Mouse (Mus musculus): Measurements from ENCODE around the gene Trim27.

Gene Trim27

DNA sequence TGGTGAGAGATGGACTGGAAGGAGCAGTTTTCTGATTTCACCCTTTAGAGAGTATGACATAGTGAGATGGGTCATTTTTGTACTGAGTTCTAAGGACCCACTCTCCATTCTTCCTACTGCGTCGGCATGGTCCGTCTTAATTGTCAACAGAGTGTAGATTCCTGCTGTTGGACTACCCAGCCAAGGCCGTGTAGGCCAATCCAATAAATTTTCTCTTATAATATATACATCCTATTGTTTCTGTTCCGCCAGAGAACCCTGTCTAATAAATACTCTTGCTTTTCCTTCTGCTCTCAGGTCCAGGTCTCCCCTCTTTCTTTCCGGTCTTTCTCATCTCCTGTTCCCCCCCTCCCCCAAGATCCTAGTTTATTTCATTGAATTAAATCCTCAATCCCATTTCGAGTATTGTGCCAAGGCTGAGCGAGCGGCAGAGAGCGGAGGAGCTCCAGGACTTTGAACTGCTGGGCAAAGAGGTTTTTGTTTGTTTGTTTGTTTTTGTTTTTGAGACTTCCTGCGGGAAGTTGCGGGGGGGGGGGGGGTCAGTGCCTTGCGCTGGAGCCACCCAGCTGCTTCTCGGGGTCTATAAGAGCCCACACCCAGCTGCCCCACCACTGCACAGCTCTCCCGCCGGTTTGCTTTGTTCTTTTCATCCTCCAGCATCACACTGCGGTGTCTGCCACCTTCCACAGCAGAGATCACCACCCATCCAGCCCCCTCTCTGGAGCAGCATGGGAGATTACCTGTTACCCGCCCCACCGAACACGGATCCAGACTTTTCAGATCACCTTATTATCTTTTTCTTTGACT lies 42.6 kb downstream of the Trim27 start:
- DNase-seq: no peak

DNA sequence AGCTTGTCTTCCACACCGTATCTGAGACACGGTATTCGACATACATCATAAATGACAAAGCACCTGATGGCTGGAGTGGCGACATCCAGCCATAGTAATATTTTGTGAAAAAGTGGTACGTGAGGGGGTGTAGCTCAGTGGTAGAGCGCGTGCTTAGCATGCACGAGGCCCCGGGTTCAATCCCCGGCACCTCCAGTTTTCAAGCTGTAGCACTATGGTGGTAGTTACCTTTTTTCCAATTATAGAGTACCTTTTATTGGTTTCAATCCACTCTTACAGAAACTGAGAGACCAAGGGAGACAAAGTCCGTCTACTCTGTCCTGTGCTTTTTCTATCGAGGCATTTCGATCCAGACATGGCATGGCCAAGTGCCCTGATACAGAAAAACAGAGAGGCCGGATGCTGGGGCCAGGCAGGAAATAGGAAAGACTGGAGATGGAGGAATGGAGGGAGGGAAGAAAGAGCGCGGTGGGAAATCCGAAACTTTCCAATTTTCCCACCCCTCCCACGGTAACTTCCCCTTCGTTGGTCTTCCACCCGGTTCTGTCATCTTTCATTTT lies 43.3 kb downstream of the Trim27 start:
- peak; percentile 77 to 85 for DNase-seq

DNA sequence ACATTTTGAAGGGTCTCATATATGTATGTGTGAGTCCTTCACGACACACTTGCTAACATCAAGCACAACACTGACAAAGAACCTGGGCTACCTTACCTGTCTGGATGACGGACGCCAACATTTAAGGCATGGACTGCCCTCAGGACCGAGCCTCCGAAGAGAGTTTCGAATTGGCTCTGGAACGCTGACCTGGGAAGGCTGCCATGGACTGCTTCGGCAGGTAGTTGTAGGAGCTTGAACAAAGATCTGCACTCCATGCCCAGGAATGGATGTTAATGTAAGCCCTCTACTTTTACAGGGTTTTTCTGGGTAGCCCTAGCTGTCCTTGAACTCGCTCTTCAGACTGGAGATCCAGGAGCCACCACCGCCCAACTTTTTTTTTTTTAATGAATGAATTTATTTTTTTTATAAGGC lies 44.0 kb downstream of the Trim27 start:
- peak in 1 of 2 experiments; percentile 14 for DNase-seq

DNA sequence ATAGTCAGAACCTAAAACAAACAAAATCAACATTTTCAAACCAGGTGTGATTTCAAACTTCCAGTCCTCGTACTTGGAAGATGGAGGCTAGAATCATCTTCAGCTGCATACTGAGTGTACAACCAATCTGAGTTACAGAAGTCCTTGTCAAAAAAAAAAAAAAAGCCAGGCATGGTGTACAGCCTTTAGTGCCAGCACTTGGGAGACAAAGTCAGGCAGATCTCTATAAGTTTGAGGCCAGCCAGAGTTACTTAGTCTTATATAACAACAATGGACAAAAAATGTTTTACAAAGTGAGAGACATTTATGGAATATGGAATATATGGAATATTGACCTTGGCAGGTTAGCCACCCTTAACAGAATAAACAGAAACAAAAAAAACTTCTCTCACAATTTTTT lies 45.1 kb downstream of the Trim27 start:
- no peak for DNase-seq

DNA sequence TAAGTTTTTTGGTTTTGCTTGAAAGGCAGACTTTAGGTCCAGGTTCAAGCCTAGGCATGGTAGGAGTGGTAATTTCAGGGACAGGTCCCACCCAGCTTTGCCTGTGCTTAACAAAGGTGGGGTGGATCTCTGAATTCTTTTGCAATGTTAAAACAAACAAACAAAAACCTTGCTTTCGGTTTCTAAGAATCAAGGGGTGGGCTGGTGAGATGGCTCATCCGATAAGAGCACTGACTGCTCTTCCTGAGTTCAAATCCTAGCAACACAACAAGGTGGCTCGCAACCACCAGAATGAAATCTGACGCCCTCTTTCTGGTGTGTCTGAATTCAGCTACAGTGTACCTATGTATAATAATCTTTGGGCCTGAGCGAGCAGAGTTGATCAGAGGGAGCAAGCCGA lies 46.0 kb downstream of the Trim27 start:
- DNase-seq: no peak

DNA sequence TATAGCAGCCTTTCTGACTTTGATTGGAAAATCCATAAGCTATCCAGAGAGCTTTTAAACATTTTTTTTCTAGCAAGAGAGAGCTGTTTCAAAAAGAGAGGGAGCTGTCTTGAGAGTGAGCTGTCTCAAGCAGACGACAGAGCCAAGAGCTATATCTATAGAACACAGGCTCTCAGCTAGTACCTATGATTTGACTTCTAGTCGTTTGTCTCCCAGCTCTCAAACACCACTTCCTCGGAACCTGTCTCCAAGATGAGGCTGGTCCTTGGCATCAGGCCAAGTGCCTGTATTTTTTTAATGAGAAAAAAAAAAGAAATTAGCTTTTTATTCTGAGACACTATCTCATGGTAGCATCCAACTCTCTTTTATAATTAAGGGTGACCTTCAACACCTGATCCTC lies 46.8 kb downstream of the Trim27 start:
- no peak for DNase-seq

DNA sequence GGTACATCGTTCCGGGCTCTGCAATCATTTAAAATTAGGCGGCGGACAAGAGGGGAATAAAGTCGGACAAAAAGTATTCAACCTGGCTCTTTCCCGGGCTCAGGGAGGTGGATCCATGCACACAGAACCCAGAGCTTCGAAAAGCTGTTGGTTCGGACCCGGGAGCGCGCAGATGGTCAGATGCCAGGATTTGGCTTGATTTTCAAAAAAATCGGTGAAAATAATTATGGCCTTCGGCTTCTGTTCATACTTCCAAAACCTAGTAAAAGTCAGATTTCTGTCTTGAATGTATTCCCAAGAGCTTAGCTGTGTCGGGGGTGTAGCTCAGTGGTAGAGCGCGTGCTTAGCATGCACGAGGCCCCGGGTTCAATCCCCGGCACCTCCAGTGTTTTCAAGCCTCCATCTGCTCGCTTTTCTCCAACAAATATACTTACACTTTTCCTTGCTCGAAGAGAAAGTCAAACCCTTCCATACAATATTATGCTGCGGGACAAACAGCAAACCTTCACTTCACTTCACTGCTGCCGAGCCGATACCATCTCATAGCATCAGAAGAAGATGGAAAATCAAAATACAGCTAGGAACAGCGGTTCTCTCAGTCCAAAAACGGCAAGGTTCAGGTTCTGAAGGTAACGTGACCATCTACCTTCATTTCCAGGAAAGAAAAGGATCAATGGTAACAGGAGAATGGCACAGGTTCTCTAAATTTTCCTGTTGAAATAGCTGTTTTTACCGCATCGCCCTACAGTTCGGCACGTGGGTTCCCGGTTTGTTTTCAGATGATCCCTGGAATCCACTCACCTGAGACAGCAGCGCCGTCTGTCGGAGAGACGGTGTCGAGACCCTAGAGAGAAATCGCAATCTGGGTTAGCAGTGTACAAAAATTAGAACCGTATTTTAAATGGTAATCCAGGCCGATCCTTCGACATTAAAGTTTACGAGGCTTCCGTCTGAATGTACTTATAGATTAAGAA lies 54.8 kb downstream of the Trim27 start:
- peak; percentile 77 to 79 for DNase-seq

DNA sequence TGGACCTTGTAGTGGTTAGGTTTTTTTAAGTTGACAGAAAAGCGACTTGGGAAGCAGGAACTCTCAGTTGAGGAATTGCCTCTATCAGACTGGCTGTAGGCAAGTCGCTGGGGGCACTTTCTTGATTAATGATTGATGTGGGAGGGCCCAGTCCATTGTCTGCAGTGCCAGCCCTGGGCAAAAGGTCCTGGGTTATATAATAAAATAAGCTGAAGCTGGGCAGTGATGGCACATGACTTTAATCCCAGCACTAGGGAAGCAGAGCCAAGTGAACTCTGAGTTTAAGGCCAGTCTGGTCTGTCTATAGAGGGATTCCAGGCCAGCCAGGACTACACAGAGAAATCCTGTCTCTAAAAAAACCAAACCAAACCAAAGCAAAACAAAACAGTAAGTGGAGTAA lies 57.5 kb downstream of the Trim27 start:
- no peak for DNase-seq

DNA sequence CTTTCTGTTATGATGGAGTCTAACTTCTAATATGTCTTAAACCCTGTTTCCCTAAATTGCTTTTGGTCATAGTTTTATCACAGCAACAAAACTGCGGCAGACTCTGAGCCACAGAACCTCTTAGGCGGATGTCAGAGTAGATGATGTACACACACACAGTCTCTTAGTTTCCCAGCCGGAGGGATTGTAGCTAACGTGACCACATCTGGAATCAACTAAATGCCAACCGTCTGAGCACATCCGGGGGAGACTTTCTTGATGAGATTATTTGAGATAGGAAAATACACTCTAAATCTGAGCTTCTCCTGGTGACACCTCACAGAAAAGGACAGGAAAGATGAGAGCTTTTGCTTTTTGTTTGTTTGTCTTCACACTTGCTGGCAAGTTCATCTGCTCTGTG lies 57.9 kb downstream of the Trim27 start:
- DNase-seq: no peak

DNA sequence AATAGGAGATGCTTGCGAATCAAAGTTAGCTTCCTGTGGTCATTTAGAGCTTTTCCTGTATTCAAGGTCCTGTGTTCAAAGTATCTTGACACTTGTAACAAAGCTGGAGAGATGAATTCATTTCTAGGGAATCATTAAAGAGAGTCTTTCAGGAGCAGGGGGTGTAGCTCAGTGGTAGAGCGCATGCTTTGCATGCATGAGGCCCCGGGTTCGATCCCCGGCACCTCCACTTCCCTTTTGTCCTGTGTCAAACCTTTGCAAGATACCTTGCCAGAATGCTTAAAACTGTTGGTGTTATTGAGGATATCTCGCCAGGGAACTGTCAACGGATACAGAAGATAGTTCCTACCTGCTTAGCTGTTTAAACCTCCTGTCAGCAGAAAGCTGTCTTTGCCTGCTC lies 61.5 kb downstream of the Trim27 start:
- no peak for DNase-seq

DNA sequence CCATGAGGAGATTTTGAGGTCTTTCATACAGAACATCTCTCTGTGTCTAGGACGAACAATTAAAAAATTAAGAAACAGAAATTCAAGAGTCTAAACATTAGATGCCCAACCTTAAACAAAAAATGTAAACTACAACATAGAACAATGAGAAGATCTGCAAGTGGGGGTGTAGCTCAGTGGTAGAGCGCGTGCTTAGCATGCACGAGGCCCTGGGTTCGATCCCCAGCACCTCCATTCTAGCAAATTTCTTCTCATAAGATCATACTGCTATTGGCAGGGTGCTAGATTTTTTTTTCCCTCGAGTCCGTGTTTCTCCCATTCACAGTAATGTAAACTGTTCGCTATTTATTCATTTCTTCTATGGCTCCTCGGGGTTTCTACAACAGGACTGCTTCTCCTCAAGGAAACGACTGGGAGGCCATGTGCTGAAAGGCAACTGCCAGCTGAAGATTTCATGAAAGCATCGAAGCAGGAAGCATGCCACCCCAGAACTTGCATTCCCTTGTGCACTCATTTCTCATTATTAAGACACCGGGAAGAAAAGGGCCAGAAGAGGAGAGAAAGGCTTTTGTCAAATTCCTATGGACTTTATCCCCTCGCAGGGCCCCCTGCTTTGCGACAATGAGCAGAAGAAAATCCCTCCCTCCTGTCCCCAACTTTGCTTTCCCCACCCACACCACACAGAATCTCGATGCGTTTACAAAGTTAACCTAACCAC lies 63.3 kb downstream of the Trim27 start:
- DNase-seq: no peak

DNA sequence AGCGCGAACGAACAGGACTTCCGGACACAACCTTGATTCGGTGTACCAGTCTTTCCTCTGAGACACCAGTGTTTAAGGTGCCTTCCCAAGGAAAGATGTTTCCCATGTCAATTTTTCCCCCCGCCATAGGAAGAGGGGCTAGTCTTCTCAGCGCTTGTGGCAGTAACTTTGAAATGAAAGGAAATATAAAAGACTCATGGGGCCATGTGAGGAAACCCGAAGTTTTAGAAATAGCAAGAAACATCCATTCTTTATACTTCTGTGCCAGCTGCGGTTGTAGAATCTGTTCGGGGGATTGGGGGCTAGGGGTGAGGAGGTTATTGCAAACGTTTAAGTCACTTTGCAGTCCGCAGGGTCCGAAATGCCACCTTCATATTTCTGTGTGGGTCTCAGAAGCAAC lies 64.0 kb downstream of the Trim27 start:
- DNase-seq: no peak

DNA sequence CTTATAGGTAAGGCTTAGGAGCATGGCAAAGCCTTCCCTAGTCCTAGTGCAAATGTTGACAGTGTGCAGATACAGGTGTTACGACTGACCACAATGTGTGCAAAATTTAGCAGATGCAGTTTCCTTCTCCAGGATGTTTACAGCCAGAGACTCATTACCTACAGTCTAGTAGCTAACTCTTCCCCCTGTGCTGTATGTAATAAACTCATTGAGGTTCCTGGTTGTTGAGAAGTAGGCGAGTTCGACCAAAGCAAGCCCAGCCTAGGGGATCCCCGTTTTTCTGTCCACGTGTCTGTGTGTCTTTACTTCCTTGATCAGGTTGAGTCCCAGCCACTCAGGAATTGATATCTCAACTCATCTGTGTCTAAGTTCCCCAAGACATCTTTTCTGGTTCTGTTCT lies 64.8 kb downstream of the Trim27 start:
- no peak for DNase-seq

Measured in lung, postnatal 4 days (tissue).